Mouse (Mus musculus) neural tube, embryonic 14.5 days (tissue): ENCODE measurements around the gene Adrb1. TPM values are rescaled to one million over a fixed set of nuclear protein-coding genes. Genes with fewer than 3 reads are reported as not detected.

ENCODE experiments used
- ATAC-seq: fragments of 200-750 bp; cut with Nextera tagmentation; 2 replicates; pipeline ENCODE4 v1.8.0; 2017; ENCODE audit warnings: low read depth, mild to moderate bottlenecking, moderate TSS enrichment, moderate library complexity
- H3K27ac ChIP-seq: fragments of 300-500 bp; sonication (generic); 2 replicates; pipeline ENCODE4 v1.5.1; 2014; ENCODE audit warnings: low read depth, mild to moderate bottlenecking, control low read depth, low read length, moderate library complexity, mixed read lengths
- H3K27me3 ChIP-seq: fragments of 300-500 bp; sonication (generic); 2 replicates; pipeline ENCODE4 v1.6.1; 2014; ENCODE audit warnings: low read length; ENCODE audit not compliant: control insufficient read depth, insufficient read depth
- H3K36me3 ChIP-seq: fragments of 300-500 bp; sonication (generic); 2 replicates; pipeline ENCODE4 v1.6.1; 2014; ENCODE audit warnings: low read length, mixed read lengths; ENCODE audit not compliant: control insufficient read depth, insufficient read depth
- H3K4me1 ChIP-seq: fragments of 300-500 bp; sonication (generic); 2 replicates; pipeline ENCODE4 v1.6.1; 2014; ENCODE audit warnings: low read length; ENCODE audit not compliant: control insufficient read depth, insufficient read depth
- H3K4me2 ChIP-seq: fragments of 300-500 bp; sonication (generic); 2 replicates; pipeline ENCODE4 v1.6.1; 2014; ENCODE audit warnings: mild to moderate bottlenecking, low read depth, low read length, control low read depth
- H3K4me3 ChIP-seq: fragments of 300-500 bp; sonication (generic); 2 replicates; pipeline ENCODE4 v1.5.1; 2014; ENCODE audit warnings: low read depth, low read length, control low read depth, mixed read lengths
- H3K9ac ChIP-seq: fragments of 300-500 bp; sonication (generic); replicated peaks from 2 replicates; pipeline ENCODE4 v1.6.1; 2014; ENCODE audit warnings: low read depth, mild to moderate bottlenecking, control low read depth, low read length, mixed read lengths
- H3K9me3 ChIP-seq: fragments of 300-500 bp; sonication (generic); 2 replicates; pipeline ENCODE4 v1.6.1; 2016; ENCODE audit warnings: low read length; ENCODE audit not compliant: control insufficient read depth
- WGBS: fragments of 180-500 bp; shearing (Covaris S2); extraction: QIAGEN DNeasy Blood & Tissue Kit; methylation state at CpG from one replicate; pipeline ENCODE4 v1.1.7; 2014; 5-methylcytosine and 5-hydroxymethylcytosine counted together
- polyA plus RNA-seq: library from polyadenylated mRNA; unstranded; fragments of >200 nt; fragmentation: Nextera tagmentation; extraction: Ambion mirVana; gene quantifications from 2 replicates; pipeline ENCODE4 v1.2.1, GENCODE M21; 2014

Adrb1 gene
- polyA plus RNA-seq, 1 experiment from 2014 or later, result 1.8 TPM

- no peaks in the 10 kb centered on the region for H3K36me3 ChIP-seq
- no peak for ATAC-seq
- H3K4me1 ChIP-seq, result no peaks in the 10 kb centered on the region
- no peak overlapping the region for H3K27ac ChIP-seq
- H3K27me3 ChIP-seq, result no peaks in the 10 kb centered on the region
- H3K9me3 ChIP-seq, result no peaks in the 10 kb centered on the region
- no peak overlapping the region for H3K4me3 ChIP-seq
- no peak overlapping the region for H3K4me2 ChIP-seq
- WGBS, result 92% methylated on average over 10 of the region's 10 CpGs
- H3K9ac ChIP-seq, result no peak overlapping the region
Measured at GRCm38 (mm10) chr19:56756412-56756811, 34.4 kb downstream of the Adrb1 start.

- WGBS, result 96% methylated on average over 2 of the region's 2 CpGs
Measured at GRCm38 (mm10) chr19:56758311-56758710, 36.3 kb downstream of the Adrb1 start.

GRCm38 (mm10) chr19:56759740-56760139 is 37.7 kb downstream of the Adrb1 start:
- Histone ChIP-seq H3K27ac (no peak overlapping the region), H3K4me1 (no peaks in the 10 kb centered on the region), H3K9ac (no peak overlapping the region), H3K4me3 (no peak overlapping the region), H3K27me3 (no peaks in the 10 kb centered on the region), H3K36me3 (no peaks in the 10 kb centered on the region), H3K9me3 (no peaks in the 10 kb centered on the region), H3K4me2 (no peak overlapping the region)
- whole genome bisulfite sequencing, result 93% methylated on average over 4 of the region's 4 CpGs
- no peak for ATAC-seq

More at GRCm38 (mm10) chr19:56758311-56758710, 36.3 kb downstream of the Adrb1 start:
- Histone ChIP-seq H3K36me3 (no peaks in the 10 kb centered on the region), H3K4me2 (no peak overlapping the region), H3K27ac (no peak overlapping the region), H3K9ac (no peak overlapping the region), H3K4me3 (no peak overlapping the region), H3K9me3 (no peaks in the 10 kb centered on the region), H3K27me3 (no peaks in the 10 kb centered on the region), H3K4me1 (no peaks in the 10 kb centered on the region)
- no peak for ATAC-seq

DNA sequence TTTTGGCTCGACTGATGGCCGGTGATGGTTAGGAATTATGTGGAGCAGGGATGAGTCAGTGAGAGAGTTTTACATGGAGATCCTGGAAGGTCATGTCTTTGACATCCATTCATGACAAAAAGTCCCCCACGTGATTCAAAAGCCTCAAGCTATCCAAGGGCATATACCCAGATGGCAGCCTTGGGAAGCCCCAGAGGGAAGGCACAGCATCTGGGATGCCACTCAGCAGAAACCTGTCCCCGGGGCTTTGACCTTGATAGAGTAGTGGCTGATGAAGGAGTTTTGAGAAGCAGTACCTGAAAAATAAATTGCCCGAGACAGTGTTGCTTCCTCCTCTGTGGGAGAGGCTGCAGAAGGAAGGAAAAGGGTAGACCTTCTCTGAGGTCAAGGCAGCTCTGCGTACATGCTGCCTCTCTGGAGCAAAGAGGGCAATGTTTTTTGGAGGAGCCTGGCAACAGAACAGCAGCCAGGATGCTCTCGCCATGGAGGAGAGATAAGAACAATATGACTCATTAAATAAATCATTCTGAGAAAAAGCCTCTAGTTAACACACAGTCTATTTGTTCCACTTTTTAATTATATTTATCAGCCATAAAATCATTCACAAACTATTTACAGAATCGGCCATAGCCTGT is 38.4 kb downstream of the Adrb1 start:
- no peak overlapping the region for H3K4me2 ChIP-seq
- no peaks in the 10 kb centered on the region for H3K27me3 ChIP-seq
- no peaks in the 10 kb centered on the region for H3K9me3 ChIP-seq
- no peak overlapping the region for H3K9ac ChIP-seq
- no peak overlapping the region for H3K4me3 ChIP-seq
- 85% methylated on average over 8 of the region's 8 CpGs for WGBS
- H3K36me3 ChIP-seq, result no peaks in the 10 kb centered on the region
- no peak overlapping the region for H3K27ac ChIP-seq
- no peak for ATAC-seq
- no peaks in the 10 kb centered on the region for H3K4me1 ChIP-seq

GRCm38 (mm10) chr19:56761096-56761495 is 39.1 kb downstream of the Adrb1 start:
- no peak overlapping the region for H3K9ac ChIP-seq
- no peaks in the 10 kb centered on the region for H3K27me3 ChIP-seq
- H3K36me3 ChIP-seq, result no peaks in the 10 kb centered on the region
- H3K4me1 ChIP-seq, result no peaks in the 10 kb centered on the region
- ATAC-seq, result no peak
- no peaks in the 10 kb centered on the region for H3K9me3 ChIP-seq
- H3K4me2 ChIP-seq, result no peak overlapping the region
- 90% methylated on average over 5 of the region's 5 CpGs for WGBS
- H3K27ac ChIP-seq, result no peak overlapping the region
- no peak overlapping the region for H3K4me3 ChIP-seq

- Histone ChIP-seq H3K36me3 (no peaks in the 10 kb centered on the region), H3K9ac (no peak overlapping the region), H3K9me3 (no peaks in the 10 kb centered on the region), H3K27ac (no peak overlapping the region), H3K4me1 (no peaks in the 10 kb centered on the region), H3K4me2 (no peak overlapping the region), H3K27me3 (no peaks in the 10 kb centered on the region), H3K4me3 (no peak overlapping the region)
- 93% methylated on average over 2 of the region's 2 CpGs for WGBS
- ATAC-seq, result no peak
Measured at GRCm38 (mm10) chr19:56761727-56762126, 39.7 kb downstream of the Adrb1 start.

DNA sequence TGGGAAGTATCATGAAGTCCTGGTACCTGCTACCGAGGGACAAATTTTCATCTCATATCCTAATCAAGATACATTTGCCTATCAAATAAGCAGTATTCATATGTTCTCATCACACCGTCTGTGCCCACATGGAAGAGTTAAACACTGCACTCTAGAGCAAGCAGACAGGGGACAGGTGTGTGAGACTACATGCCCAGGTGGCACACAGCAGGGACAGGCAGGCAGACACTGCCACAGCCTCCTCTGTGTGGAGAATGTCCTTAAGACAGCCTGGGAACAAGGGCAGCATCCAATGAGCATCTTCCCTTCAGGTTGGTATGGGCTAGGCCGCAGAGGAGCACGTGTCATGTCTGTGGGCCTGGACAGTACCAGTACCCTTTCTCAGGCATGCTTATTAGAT is 40.7 kb downstream of the Adrb1 start:
- H3K9ac ChIP-seq, result no peak overlapping the region
- no peaks in the 10 kb centered on the region for H3K36me3 ChIP-seq
- H3K4me2 ChIP-seq, result no peak overlapping the region
- WGBS, result 96% methylated on average over 4 of the region's 4 CpGs
- no peaks in the 10 kb centered on the region for H3K9me3 ChIP-seq
- no peak overlapping the region for H3K27ac ChIP-seq
- H3K27me3 ChIP-seq, result no peaks in the 10 kb centered on the region
- H3K4me1 ChIP-seq, result no peaks in the 10 kb centered on the region
- H3K4me3 ChIP-seq, result no peak overlapping the region
- ATAC-seq, result no peak

DNA sequence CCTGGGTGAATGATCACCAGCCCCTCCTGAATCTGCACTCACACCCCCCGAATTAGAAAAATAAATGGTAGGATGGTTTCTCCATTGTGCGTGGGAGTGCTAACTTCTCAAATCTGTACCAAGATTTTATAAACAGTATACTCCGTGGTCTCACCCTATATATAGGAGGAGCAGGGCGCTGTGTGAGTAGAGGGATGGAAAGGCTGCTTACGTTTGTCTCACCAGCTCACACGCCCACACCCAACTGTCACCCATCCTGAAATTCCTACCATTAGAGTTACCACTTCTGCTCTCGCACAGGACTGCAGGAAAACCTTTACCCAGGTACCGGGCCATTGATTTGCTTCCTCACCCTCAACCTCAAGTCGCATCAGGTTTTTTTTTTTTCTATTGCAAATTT is 47.0 kb downstream of the Adrb1 start:
- no peak overlapping the region for H3K27ac ChIP-seq
- H3K4me1 ChIP-seq, result no peaks in the 10 kb centered on the region
- 92% methylated on average over 9 of the region's 9 CpGs for WGBS
- H3K9me3 ChIP-seq, result no peaks in the 10 kb centered on the region
- no peak overlapping the region for H3K4me2 ChIP-seq
- no peaks in the 10 kb centered on the region for H3K27me3 ChIP-seq
- H3K36me3 ChIP-seq, result no peaks in the 10 kb centered on the region
- H3K9ac ChIP-seq, result no peak overlapping the region
- ATAC-seq, result no peak
- no peak overlapping the region for H3K4me3 ChIP-seq

DNA sequence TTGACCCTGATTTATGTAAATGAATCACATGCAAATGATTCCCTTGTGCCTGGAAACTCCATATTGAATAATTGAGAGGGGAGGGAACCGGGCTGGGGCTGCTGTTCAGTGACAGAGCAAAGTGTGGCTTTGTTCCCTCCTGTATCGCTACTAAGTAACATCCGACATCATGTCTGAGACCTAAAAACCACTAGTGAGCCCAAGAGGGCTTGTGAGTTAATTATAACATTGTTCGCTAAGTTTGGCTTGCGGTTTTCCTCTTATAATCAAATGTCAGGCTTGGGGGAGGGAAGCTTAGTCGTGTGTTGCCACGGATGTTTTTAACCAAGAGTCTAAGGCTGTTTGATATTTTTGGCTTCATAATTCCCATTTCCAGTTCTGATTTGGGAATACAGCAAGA is 50.2 kb downstream of the Adrb1 start:
- Histone ChIP-seq H3K9me3 (no peaks in the 10 kb centered on the region), H3K9ac (no peak overlapping the region), H3K27ac (no peak overlapping the region), H3K27me3 (peaks cover 7% of the 10 kb centered on the region; the same call in 1 of the 2 replicates), H3K36me3 (no peaks in the 10 kb centered on the region), H3K4me1 (no peaks in the 10 kb centered on the region), H3K4me3 (no peak overlapping the region), H3K4me2 (no peak overlapping the region)
- no peak for ATAC-seq
- WGBS, result 80% methylated on average over 7 of the region's 7 CpGs
